ENCODE assay signal across 11 mouse cellular contexts in the genomic region with DNA sequence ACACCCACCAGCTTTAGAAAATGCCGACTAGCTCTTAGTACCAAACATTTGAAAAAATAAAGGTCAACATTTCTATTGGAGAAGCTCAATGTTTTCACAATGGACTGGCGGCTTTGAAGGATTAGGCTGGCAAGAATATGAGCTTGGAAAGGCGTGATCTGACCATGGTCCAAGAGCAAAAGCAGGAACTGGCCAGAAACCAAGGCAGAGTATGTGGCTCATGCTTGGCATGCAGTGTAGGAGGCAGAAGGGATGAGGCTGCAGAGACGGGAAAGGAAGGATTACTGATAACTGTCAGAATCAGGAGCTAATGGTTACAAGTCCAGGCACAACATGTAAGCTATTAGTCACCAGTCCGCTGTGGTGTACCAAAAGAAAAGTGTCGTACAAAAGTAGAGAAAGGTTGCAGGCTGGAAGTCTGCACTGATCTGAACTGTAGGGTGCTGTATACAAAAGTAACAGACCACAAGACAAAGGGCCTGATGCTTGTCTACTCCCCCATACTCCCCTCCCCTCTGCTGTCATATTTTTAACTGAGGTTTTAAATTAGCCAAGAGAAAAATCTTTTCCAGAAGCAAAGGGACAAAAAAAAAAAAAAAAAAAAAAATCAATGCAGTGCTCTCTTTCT.
DNase-seq lines count a peak whose midpoint lies in the region; TF ChIP-seq lines count a peak whose summit lies in the region.
"Had no signal": no experiment of that assay in that cellular context is flagged by ENCODE, and none has a peak within 500 bp of the region (broad histone marks: within the 10 kb centered on the region; RNA-seq: fewer than 3 reads in every experiment).

No protein-coding gene starts in this region.

- no peak overlapping the region for H3K4me3 ChIP-seq in layer of hippocampus, adult 2 months
- H3K4me3 ChIP-seq: embryonic facial prominence, embryonic 15.5 days; liver, embryonic 15.5 days had no signal

- DNase-seq in layer of hippocampus, adult 2 months (ENCODE audit: low spot score in 2 of 2): peak; percentile 9
- no peak for DNase-seq in layer of hippocampus, adult 9-10 months (ENCODE audit: low spot score)
- DNase-seq in Muller cell, postnatal 12 days (ENCODE audit: inconsistent ontology term): peak; percentile 51
- DNase-seq in adrenal gland, postnatal 10 days: peak; percentile 26
- DNase-seq in cerebellum, postnatal 14 days: peak; percentile 85 to 90
- no peak for DNase-seq in c-Kit-positive CD71-positive TER-119-positive erythroid progenitor cells, embryonic 14.5 days (ENCODE audit: low spot score)
- no peak for DNase-seq in spleen, postnatal 4 days (ENCODE audit: low spot score in 2 of 2)
- DNase-seq: right cerebral cortex, postnatal 14 days; thymus, postnatal 36 days had no signal

- H3K27ac ChIP-seq in layer of hippocampus, adult 2 months: no peak overlapping the region
- H3K27ac ChIP-seq: embryonic facial prominence, embryonic 15.5 days; liver, embryonic 15.5 days had no signal

- no peak for TF ChIP-seq CTCF in layer of hippocampus, adult 2 months (conservative IDR thresholded peaks at IDR 0.05)

Comparison
In these comparisons a context has a peak if more than half of its experiments do, and no peak if none do; other contexts are left out.
1. DNase-seq: peak in layer of hippocampus, adult 2 months (2 of 2), Muller cell, postnatal 12 days (single experiment), adrenal gland, postnatal 10 days (single experiment) and cerebellum, postnatal 14 days (2 of 2); none in layer of hippocampus, adult 9-10 months (single experiment), c-Kit-positive CD71-positive TER-119-positive erythroid progenitor cells, embryonic 14.5 days (single experiment) and spleen, postnatal 4 days (0 of 2).